Mouse (Mus musculus) embryonic stem cell, embryonic (primary cell): ENCODE measurements at regions not wholly inside any gene's neighbourhood (a gene's known extent, or its start where the extent isn't known, plus 50 kb on each side); places are given as distances from the start of the nearest gene placed in this dataset.
"Not testable (repeated sequence)": the region's sequence is repeated elsewhere in the genome, so short reads cannot be mapped to it uniquely, and the experiment has no call there.

Source experiments
- CTCF ChIA-PET, 4 experiments: fragments of 300-600 bp in 2 of 4; fragments of 350-600 bp in 2 of 4; sonication (Branson Sonifier 250); formaldehyde crosslinking; loops; one replicate each; lab custom pipeline; 2022; ENCODE audit warnings: inconsistent platforms in 2 of 4; lab: Charles Lee
- POLR2A ChIA-PET, 4 experiments: fragments of 300-600 bp in 2 of 4; fragments of 350-600 bp in 2 of 4; sonication (Branson Sonifier 250); formaldehyde crosslinking; loops; one replicate each; lab custom pipeline; 2022; ENCODE audit warnings: antibody characterized with exemption in 4 of 4, inconsistent platforms in 1 of 4; lab: Charles Lee

DNA sequence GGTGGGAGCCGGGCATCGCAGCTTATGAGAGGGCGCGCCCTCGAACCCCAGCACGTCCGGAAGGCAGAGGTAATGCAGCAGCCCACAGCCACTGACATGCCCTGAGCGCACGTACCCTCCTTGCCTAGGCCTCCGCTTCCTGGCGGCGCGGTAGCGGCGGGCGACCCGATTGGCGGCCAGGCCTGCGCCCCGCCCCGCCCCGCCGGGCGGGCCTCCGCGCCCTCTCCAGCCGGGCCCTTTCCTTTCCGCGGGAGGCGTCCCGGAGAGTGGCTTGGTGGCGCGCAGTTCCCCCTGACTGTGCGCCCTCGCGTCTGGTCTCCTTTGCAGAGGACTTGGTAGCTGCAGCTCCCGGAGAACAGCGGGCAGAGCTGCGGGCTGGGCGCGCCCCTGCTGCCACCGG is 461.1 kb downstream of the Gm21863 start:
- CTCF ChIA-PET, POLR2A ChIA-PET: not testable (repeated sequence)

DNA sequence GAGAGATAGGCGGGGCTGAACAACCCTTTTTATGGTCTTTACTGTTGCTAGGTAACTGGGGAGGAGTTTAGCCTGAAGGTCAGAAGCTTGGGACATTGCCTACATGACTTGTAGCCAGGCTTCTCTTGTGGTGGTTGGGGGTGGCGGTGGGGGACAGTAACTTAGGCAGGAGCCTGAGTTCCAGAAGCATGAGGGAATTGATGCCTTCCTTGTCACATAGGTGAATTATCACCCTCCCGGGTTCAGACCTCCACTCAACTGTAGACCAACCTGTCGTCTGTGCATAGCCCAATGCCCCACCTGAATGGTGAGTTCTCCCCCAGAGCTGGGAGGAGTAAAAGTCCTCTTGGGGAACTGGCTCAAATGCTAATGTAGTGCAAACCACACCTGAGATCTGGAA is 472.1 kb downstream of the Gm21863 start:
- CTCF ChIA-PET = not testable (repeated sequence)
- POLR2A ChIA-PET = interaction anchor here in 1 of 4 experiments (0.6 kb wide), 1 partner anchor 754 kb away, joined by 5 read pairs; no protein-coding TSS in a partner anchor

DNA sequence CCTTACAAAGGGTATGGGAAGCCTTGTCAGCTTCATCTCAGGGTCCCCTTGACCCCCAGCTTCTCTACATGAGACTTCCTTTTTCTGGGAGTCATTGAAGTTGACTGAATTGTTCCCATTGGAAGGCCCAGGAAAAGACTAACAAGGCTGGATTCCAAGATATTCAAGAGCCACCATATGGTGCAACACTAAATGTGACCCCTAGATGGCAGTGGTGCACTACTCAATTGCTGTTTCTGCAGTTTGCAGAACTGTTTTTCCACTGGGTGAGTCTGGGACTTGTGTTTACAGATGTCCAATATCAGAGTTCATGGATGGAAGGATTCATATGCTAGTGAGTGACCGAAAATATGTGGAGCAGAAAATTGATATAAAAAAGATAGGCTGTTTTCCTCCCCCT is 510.3 kb downstream of the Gm21863 start:
- CTCF ChIA-PET, POLR2A ChIA-PET: not testable (repeated sequence)
